Mouse (Mus musculus): ENCODE measurements at regions not wholly inside any gene's neighbourhood (a gene's known extent, or its start where the extent isn't known, plus 50 kb on each side); places are given as distances from the start of the nearest gene placed in this dataset.
A peak's percentile ranks its signal among the peaks of the same experiment; 100 is the strongest.

DNA sequence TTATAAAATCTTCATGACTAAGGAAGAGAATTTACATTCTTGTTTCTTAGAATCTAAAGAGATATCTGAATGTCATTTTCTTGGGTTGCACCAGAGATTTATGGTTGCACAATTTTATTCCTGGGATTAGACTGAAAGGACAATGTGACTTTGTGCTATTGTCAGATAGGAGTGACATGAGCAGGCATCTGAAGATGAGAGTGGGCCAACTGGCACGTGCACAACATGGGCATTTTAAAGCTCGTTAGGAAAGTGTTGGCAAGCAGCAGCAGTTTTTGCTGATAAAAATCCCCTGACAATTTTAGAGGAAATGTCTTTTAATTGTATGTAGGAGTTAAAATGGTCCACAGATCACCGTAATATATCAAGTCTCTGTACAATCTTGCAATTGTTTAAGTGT, 178.9 kb upstream of the Tecrl start:
- DNase-seq (ENCODE audit: low read depth, low spot score), result no peak

DNA sequence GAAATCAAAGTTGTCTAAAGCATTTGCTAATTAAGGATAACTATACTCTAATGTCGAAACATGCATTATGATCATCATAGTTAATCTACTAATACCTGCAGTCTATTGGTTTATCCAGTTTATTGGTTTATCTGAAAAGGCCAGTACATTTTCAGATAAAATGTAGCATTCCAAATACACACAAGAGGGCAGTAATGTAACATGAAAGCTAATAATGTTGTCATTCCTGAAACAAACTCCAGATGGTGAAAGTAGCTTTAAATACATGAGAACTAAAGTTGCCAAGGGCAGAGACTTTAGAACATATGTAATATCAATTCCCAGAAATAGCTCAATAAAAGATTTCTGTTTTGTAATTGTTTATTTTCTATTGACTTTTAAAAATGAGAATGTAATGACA, 163.7 kb upstream of the Tecrl start:
- DNase-seq (ENCODE audit: low read depth, low spot score), result peak; percentile 12

DNA sequence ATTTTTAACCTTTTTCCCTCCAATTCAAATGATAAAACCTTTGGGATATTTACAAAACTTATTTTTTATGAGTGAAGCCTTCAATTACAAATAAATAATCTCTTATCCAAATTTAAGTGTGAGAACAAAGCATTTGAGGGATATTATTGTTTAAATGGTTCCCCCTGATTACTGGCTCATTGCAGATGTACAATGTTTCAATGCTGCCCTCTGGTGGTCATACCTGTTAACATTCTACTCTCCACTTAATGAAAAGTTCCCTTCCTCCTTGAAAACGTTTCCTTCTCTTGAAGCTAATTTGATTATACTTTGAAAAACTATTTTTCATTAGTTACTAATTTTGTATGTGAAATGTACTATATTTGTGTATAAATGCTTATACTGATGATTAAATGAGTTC, 129.1 kb upstream of the Tecrl start:
- peak; percentile 45 for DNase-seq (ENCODE audit: low read depth, low spot score)

- DNase-seq (ENCODE audit: low read depth, low spot score), result peak; percentile 70
Observed at GRCm38 (mm10) chr5:83440259-83440658, 85.3 kb upstream of the Tecrl start.

GRCm38 (mm10) chr5:83436510-83436909, 81.5 kb upstream of the Tecrl start:
- no peak for DNase-seq (ENCODE audit: low read depth, low spot score)

- DNase-seq (ENCODE audit: low read depth, low spot score), result no peak
Observed at GRCm38 (mm10) chr5:83421708-83422107, 66.7 kb upstream of the Tecrl start.

DNA sequence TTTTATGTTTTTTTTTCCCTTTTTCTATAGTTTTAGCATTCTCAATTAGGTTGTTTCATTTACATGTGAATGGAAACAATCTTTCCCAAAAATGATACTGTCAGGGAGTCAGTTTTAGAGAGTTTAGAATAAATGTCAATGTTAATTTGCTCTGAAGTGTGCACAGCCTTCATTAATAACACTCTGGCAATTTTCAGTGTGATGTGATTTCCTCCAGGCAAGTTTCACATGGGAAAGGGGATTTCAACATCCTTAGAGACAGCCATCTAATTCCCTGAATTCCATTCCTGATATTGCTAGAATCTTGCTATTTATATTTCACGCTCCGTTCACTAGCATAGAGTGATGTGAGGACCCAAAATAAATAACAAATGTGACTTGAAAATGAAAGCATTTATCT, 55.2 kb upstream of the Tecrl start:
- no peak for DNase-seq (ENCODE audit: low read depth, low spot score)

DNA sequence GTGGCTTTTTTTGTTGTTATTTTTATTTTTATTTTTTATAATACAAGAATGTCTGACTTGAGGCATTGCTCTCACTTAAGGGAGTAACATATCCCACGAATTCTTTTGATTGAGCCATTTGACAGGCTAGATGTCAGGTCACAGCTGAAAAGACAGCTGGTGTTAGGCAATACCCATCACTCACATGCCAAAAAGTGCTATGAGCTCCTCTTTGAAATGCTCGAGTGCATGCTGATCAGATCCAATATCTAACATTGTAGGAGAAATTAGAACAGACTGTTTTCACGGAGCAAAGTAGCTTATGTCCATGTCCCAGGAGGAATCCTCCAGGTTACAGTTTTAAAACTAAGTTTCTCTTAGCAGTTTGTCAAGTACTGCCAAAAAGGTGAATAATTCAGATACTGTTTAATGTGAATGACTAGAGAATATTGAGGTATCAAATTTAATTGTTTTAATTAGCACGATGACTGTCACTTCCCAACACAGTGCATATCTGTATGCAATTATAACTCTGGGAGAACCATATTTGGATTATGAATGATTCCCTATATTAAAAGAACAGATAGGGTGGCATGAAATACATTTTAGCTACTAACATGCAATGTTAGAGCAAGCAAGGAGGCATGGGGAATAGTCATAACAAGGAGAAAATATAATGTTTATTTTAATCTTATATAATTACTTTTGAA, 50.4 kb upstream of the Tecrl start:
- DNase-seq (ENCODE audit: low read depth, low spot score), result no peak
